Mouse (Mus musculus) adrenal gland, adult 18-20 months (tissue): Measurements from ENCODE around the gene Cib3. TPM values are rescaled to one million over a fixed set of nuclear protein-coding genes. Genes with fewer than 3 reads are reported as not detected.
A peak's percentile ranks its signal among the peaks of the same experiment; 100 is the strongest.

Experiments used
- DNase-seq, 2 experiments: peaks; one replicate each; pipeline ENCODE4 v3.0.0; 2021 to 2022; ENCODE audit warnings: low spot score in 2 of 2
- long read RNA-seq, 2 experiments: library from polyadenylated mRNA; stranded (forward); transcript quantifications; one replicate each; pipeline ENCODE4 v2.0.0; 2021
- total RNA-seq, 2 experiments: library from RNA; stranded (reverse); gene quantifications; 1 replicate in 1 of 2; 2 replicates in 1 of 2; pipeline ENCODE4 v1.2.3; 2021

Cib3 gene
- not detected for total RNA-seq
- long read RNA-seq, experiment 1 = 0 reads
- long read RNA-seq, experiment 2 = 0 reads

GRCm38 (mm10) chr8:72212751-72213150, at the start of gene Cib3:
Cib3 (minus strand) TSS chr8:72212837.
- DNase-seq = no peak

GRCm38 (mm10) chr8:72261872-72262271, 49.2 kb upstream of the Cib3 start:
- DNase-seq = peak in 1 of 2 experiments; percentile 42

GRCm38 (mm10) chr8:72261431-72261830, 48.8 kb upstream of the Cib3 start:
- DNase-seq = no peak

GRCm38 (mm10) chr8:72261019-72261418, 48.4 kb upstream of the Cib3 start:
- DNase-seq = peak; percentile 46 to 64

GRCm38 (mm10) chr8:72260585-72260984, 47.9 kb upstream of the Cib3 start:
- peak in 1 of 2 experiments; percentile 24 for DNase-seq

- no peak for DNase-seq
These were observed 47.2 kb upstream of the Cib3 start for GRCm38 (mm10) chr8:72259862-72260261.

GRCm38 (mm10) chr8:72257902-72258238, 45.2 kb upstream of the Cib3 start:
- no peak for DNase-seq

GRCm38 (mm10) chr8:72257171-72257901, 44.7 kb upstream of the Cib3 start:
- DNase-seq = no peak

GRCm38 (mm10) chr8:72244610-72245009, 32.0 kb upstream of the Cib3 start:
- DNase-seq = no peak

GRCm38 (mm10) chr8:72242226-72242625, 29.6 kb upstream of the Cib3 start:
- no peak for DNase-seq

- DNase-seq = no peak
These were observed 28.3 kb upstream of the Cib3 start for GRCm38 (mm10) chr8:72240951-72241350.

- no peak for DNase-seq
These were observed 27.7 kb upstream of the Cib3 start for GRCm38 (mm10) chr8:72240403-72240763.

GRCm38 (mm10) chr8:72239499-72240402, 27.1 kb upstream of the Cib3 start, which contains the start of gene Ap1m1:
Ap1m1 (plus strand) TSS chr8:72240018.
- DNase-seq = peak; percentile 91 to 93

- DNase-seq = no peak
These were observed 10.0 kb upstream of the Cib3 start for GRCm38 (mm10) chr8:72222656-72223055.

- no peak for DNase-seq
These were observed 8.1 kb upstream of the Cib3 start for GRCm38 (mm10) chr8:72220758-72221157.

- peak; percentile 72 to 74 for DNase-seq
These were observed 7.1 kb upstream of the Cib3 start, which contains the start of gene Fam32a for GRCm38 (mm10) chr8:72219541-72220363. Fam32a (plus strand) TSS chr8:72219730.

GRCm38 (mm10) chr8:72218781-72219540, 6.3 kb upstream of the Cib3 start:
- no peak for DNase-seq

- DNase-seq = no peak
These were observed 3.2 kb upstream of the Cib3 start for GRCm38 (mm10) chr8:72215871-72216270.

- DNase-seq = no peak
These were observed 2.4 kb upstream of the Cib3 start for GRCm38 (mm10) chr8:72215060-72215459.

- DNase-seq = no peak
These were observed 899 bp upstream of the Cib3 start, which contains the start of gene Gm11034 for GRCm38 (mm10) chr8:72213536-72213935. Gm11034 (minus strand) TSS chr8:72213636.
